Mouse (Mus musculus) heart, adult 2 months (tissue): ENCODE results near the gene Rab7.

Source experiments
- CTCF ChIP-seq: fragments of 200-600 bp; IDR thresholded peaks from 2 replicates; pipeline ENCODE4 v1.8.1; 2022; ENCODE audit warnings: antibody characterized with exemption, mild to moderate bottlenecking, moderate library complexity
- EP300 ChIP-seq: fragments of 200-500 bp; IDR thresholded peaks from 2 replicates; pipeline ENCODE4 v1.6.1; 2011; ENCODE audit warnings: low read depth, low read length, control low read depth; ENCODE audit not compliant: insufficient read depth
- POLR2A ChIP-seq: fragments of 200-500 bp; IDR thresholded peaks from 2 replicates; pipeline ENCODE4 v1.6.1; 2011; ENCODE audit warnings: mild to moderate bottlenecking, low read depth, low read length, control low read depth; ENCODE audit not compliant: insufficient read depth

- TF ChIP-seq CTCF: peak; percentile 97
- peak; percentile 74 for TF ChIP-seq POLR2A
- TF ChIP-seq EP300: peak; percentile 95
Measured at GRCm38 (mm10) chr6:88074752-88075554, 29.9 kb upstream of the Rab7 start.
